Mouse (Mus musculus) stomach, postnatal 0 days (tissue): ENCODE data around the gene Tmem63a. TPM values are rescaled to one million over a fixed set of nuclear protein-coding genes. Genes with fewer than 3 reads are reported as not detected.

ENCODE experiments used
- ATAC-seq: fragments of 200-750 bp; cut with Nextera tagmentation; 2 replicates; pipeline ENCODE4 v1.8.0; 2017; ENCODE audit not compliant: low FRiP score, low TSS enrichment
- DNase-seq: peaks from one replicate; pipeline ENCODE4 v3.0.0-alpha.2; 2016; ENCODE audit warnings: low spot score
- H3K27ac ChIP-seq: fragments of 300-500 bp; sonication (generic); replicated peaks from 2 replicates; pipeline ENCODE4 v1.5.1; 2014; ENCODE audit warnings: mild to moderate bottlenecking, control low read depth
- H3K27me3 ChIP-seq: fragments of 300-500 bp; sonication (generic); 2 replicates; pipeline ENCODE4 v1.6.1; 2014; ENCODE audit warnings: low read length; ENCODE audit not compliant: control insufficient read depth, insufficient read depth
- H3K36me3 ChIP-seq: fragments of 300-500 bp; sonication (generic); 2 replicates; pipeline ENCODE4 v1.6.1; 2014; ENCODE audit warnings: low read length, mixed read lengths; ENCODE audit not compliant: control insufficient read depth, insufficient read depth
- H3K4me1 ChIP-seq: fragments of 300-500 bp; sonication (generic); replicated peaks from 2 replicates; pipeline ENCODE4 v1.6.1; 2014; ENCODE audit warnings: antibody characterized with exemption; ENCODE audit not compliant: control insufficient read depth, insufficient read depth
- H3K4me2 ChIP-seq: fragments of 300-500 bp; sonication (generic); replicated peaks from 2 replicates; pipeline ENCODE4 v1.6.1; 2014; ENCODE audit warnings: low read depth, mild to moderate bottlenecking, control low read depth, moderate library complexity
- H3K4me3 ChIP-seq: fragments of 300-500 bp; sonication (generic); 2 replicates; pipeline ENCODE4 v1.5.1; 2014; ENCODE audit warnings: low read depth, low read length, control low read depth
- H3K9ac ChIP-seq: fragments of 300-500 bp; sonication (generic); 2 replicates; pipeline ENCODE4 v1.6.1; 2014; ENCODE audit warnings: mild to moderate bottlenecking, low read length, control low read depth, mixed read lengths
- H3K9me3 ChIP-seq: fragments of 300-500 bp; sonication (generic); 2 replicates; pipeline ENCODE4 v1.6.1; 2016; ENCODE audit warnings: low read length; ENCODE audit not compliant: control insufficient read depth
- CTCF ChIP-seq: IDR thresholded peaks from 2 replicates; pipeline ENCODE4 v1.5.1; 2016; ENCODE audit warnings: antibody characterized with exemption, low read depth, mild to moderate bottlenecking, moderate library complexity
- EP300 ChIP-seq: optimal IDR thresholded peaks from 2 replicates; pipeline ENCODE3; 2016; ENCODE audit warnings: antibody characterized with exemption
- WGBS: fragments of 180-500 bp; shearing (Covaris S2); extraction: QIAGEN DNeasy Blood & Tissue Kit; methylation state at CpG from one replicate; pipeline ENCODE4 v1.1.7; 2014; 5-methylcytosine and 5-hydroxymethylcytosine counted together
- polyA plus RNA-seq: library from polyadenylated mRNA; unstranded; fragments of >200 nt; fragmentation: Nextera tagmentation; extraction: Ambion mirVana; gene quantifications from 2 replicates; pipeline ENCODE4 v1.2.1, GENCODE M21; 2015

Gene Tmem63a
- polyA plus RNA-seq, 1 experiment from 2014 or later = 35.2 TPM

DNA sequence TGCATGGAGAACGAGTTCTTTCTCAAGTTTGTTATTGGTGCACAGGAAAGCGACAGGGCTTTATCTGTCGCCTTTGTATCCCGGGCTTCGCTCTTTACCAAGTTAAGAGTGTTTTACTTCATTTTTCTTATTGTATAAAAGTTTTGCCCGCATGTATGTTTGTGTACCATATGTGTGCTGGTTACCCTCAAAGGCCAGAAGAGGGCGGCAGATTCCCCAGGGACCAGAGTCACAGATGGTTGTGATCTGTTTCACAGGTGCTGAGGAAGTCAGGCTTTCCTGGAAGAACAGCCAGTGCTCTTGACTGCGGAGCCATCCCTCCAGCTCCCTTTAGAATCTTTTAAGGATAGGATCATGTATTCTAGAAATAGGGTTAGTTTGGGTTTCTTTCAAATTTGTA, 44.6 kb downstream of the Tmem63a start:
- H3K27me3 ChIP-seq = no peaks in the 10 kb centered on the region
- DNase-seq (no peak), ATAC-seq (no peak)
- 93% methylated on average over 8 of the region's 8 CpGs for WGBS
- H3K4me1 ChIP-seq = no peaks in the 10 kb centered on the region
- no peaks in the 10 kb centered on the region for H3K9me3 ChIP-seq
- H3K4me2 ChIP-seq = no peak overlapping the region
- H3K9ac ChIP-seq = no peak overlapping the region
- no peak overlapping the region for H3K27ac ChIP-seq
- H3K36me3 ChIP-seq = no peaks in the 10 kb centered on the region
- H3K4me3 ChIP-seq = no peak overlapping the region
- no peak for TF ChIP-seq EP300
- peak; percentile 30 for TF ChIP-seq CTCF

DNA sequence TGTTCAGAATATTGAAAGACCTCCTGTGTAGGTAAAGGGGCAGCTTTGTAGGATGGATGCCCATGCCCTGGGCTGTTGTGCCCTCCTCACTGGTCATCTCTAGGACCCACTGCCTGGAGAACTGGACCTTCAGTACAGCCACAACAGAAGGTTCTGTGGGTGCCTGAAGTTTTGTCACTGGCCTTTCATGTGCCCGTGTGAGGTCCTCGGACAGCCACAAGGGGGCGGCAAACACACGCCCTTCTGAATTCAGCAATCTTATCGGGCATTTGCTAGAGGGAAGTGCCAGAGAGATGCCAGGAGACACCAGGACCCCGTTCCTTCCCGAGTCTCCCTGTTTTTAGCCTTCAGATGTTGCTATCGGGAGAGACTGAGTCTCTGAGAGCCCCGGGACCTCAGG, 45.6 kb downstream of the Tmem63a start:
- H3K9ac ChIP-seq = no peak overlapping the region; the same call in 1 of the 2 replicates
- H3K27me3 ChIP-seq = no peaks in the 10 kb centered on the region
- no peaks in the 10 kb centered on the region for H3K9me3 ChIP-seq
- no peak overlapping the region for H3K27ac ChIP-seq
- H3K4me1 ChIP-seq = no peaks in the 10 kb centered on the region
- ATAC-seq (no peak; the same call in 1 of the 2 replicates), DNase-seq (peak; percentile 84)
- H3K4me3 ChIP-seq = no peak overlapping the region
- H3K36me3 ChIP-seq = no peaks in the 10 kb centered on the region
- TF ChIP-seq CTCF (peak; percentile 97), EP300 (no peak)
- 2% methylated on average over 9 of the region's 9 CpGs for WGBS
- no peak overlapping the region for H3K4me2 ChIP-seq

DNA sequence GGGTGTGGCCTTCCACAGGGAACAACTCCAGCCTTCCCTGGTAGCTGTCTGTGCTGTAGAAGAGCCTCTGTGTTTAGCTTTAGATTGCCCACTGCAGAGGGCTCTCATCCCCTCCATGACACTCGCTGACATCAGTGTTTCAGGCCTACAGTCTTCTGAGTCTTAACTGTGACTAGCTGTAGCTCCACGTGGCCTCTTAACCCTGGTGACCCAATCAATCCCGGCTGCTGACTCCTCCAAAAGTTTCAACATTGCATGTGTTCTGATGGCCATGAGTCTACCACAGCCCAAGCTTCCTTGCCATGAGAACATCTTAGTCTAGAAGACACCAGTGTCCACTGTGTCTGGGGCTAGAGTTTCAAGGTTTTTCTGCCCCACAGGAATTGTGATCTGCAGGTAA, 48.5 kb downstream of the Tmem63a start:
- 67% methylated on average over 3 of the region's 3 CpGs for WGBS
- Histone ChIP-seq H3K27ac (no peak overlapping the region), H3K9ac (no peak overlapping the region), H3K9me3 (no peaks in the 10 kb centered on the region), H3K27me3 (no peaks in the 10 kb centered on the region), H3K4me2 (no peak overlapping the region), H3K4me3 (no peak overlapping the region), H3K36me3 (no peaks in the 10 kb centered on the region), H3K4me1 (no peaks in the 10 kb centered on the region)
- TF ChIP-seq EP300 (no peak), CTCF (no peak)
- ATAC-seq (no peak), DNase-seq (no peak)

DNA sequence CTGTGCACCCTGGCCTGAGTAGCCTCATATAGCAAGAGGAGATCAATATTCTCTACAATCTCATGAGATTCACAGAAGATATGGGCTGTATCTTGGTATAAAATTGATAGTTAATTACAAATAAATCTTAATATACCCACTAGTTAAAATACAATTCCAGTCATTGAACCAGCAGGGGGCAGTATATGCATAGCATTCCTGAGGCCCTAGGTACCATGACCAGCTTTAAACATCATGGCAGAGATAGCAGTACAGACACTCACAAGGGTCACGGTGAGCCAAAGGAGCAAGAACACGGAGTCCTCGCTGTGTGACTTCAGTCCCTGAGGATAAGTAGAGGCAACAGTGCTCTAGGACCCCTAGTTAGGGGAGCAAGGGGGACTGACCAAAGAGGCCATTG, 50.0 kb downstream of the Tmem63a start:
- peak; percentile 89 for TF ChIP-seq CTCF
- TF ChIP-seq EP300 = no peak
- no peak overlapping the region for H3K4me2 ChIP-seq
- H3K9ac ChIP-seq = no peak overlapping the region
- no peaks in the 10 kb centered on the region for H3K9me3 ChIP-seq
- no peaks in the 10 kb centered on the region for H3K27me3 ChIP-seq
- H3K36me3 ChIP-seq = 0 out of 2 replicates have a peak, but pooled peaks cover 2% of the 10 kb centered on the region
- H3K27ac ChIP-seq = no peak overlapping the region
- H3K4me1 ChIP-seq = no peaks in the 10 kb centered on the region
- 46% methylated on average over 3 of the region's 3 CpGs for WGBS
- H3K4me3 ChIP-seq = no peak overlapping the region
- ATAC-seq = 0 out of 2 replicates have a peak, but pooled peaks have one; percentile 36
- no peak for DNase-seq

DNA sequence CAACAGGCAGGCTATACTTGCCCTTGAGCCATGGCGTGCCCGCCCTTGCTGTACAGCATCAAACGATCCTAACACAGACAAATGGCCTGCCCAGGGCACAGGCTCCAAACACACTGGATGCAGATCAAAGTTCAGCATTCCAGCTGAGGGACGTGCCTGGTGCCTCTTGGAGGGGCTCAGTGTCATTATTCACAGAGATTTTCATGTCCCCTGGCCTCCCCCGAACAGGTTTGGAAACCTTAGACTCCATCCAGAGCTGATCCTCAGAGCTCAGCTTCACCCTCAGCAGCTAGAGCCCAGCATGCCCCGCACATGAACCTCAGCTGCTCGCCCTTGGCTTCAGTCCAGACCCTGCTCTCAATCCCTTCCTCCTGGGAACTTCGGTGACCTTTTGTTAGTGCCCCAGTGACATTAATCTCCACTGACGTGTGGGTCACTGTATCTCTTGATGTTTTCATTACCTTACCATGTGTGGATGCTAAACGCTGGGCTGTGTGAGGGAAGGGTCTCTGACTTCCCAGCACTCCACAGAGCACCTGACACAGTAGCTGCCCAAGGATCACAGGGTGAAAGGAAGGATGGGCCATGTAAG, 58.5 kb downstream of the Tmem63a start:
- DNase-seq (no peak), ATAC-seq (peak; percentile 14; the same call in 1 of the 2 replicates)
- Histone ChIP-seq H3K4me2 (no peak overlapping the region), H3K4me3 (no peak overlapping the region), H3K36me3 (0 out of 2 replicates have a peak, but pooled peaks cover 2% of the 10 kb centered on the region), H3K27me3 (no peaks in the 10 kb centered on the region), H3K27ac (no peak overlapping the region), H3K9me3 (no peaks in the 10 kb centered on the region), H3K9ac (no peak overlapping the region), H3K4me1 (no peaks in the 10 kb centered on the region)
- 19% methylated on average over 10 of the region's 10 CpGs for WGBS
- no peak for TF ChIP-seq CTCF
- no peak for TF ChIP-seq EP300

DNA sequence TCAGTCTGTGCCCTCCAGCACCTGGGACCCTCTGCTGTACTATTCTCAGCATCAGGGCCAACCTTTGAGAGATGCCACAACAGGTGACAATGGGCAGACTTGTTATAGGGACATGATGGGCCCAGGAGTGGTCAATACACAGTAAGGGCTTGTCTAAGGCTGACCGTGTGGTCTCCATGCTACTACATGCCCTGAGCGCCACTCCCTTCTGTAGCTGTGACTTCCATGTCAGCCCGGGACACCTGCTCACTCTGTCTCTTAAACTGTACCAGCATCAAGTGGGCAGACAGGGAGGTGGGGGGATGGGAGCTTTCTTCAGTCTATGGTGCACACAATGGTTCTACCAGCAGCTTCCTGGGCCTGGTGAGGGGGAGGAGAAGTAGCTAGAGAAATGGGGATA, 59.1 kb downstream of the Tmem63a start:
- H3K36me3 ChIP-seq = no peaks in the 10 kb centered on the region
- ATAC-seq = no peak
- H3K27me3 ChIP-seq = no peaks in the 10 kb centered on the region
- H3K4me1 ChIP-seq = no peaks in the 10 kb centered on the region
- 75% methylated on average over 3 of the region's 3 CpGs for WGBS
- no peak overlapping the region for H3K4me2 ChIP-seq
- TF ChIP-seq CTCF (no peak), EP300 (no peak)
- H3K27ac ChIP-seq = no peak overlapping the region
- no peak for DNase-seq
- no peaks in the 10 kb centered on the region for H3K9me3 ChIP-seq
- no peak overlapping the region for H3K4me3 ChIP-seq
- H3K9ac ChIP-seq = no peak overlapping the region
